Mouse (Mus musculus) lung, embryonic 15.5 days (tissue): Measurements from ENCODE around the gene Gm31571. TPM values are rescaled to one million over a fixed set of nuclear protein-coding genes. Genes with fewer than 3 reads are reported as not detected.
"Not testable (repeated sequence)": the region's sequence is repeated elsewhere in the genome, so short reads cannot be mapped to it uniquely, and the experiment has no call there.

Source experiments
- ATAC-seq: fragments of 200-750 bp; cut with Nextera tagmentation; 2 replicates; pipeline ENCODE4 v1.8.0; 2017; ENCODE audit warnings: moderate number of reproducible peaks, borderline replicate concordance; ENCODE audit not compliant: low FRiP score, low TSS enrichment; ENCODE audit errors: extremely low read depth
- H3K27ac ChIP-seq: fragments of 300-500 bp; sonication (generic); 2 replicates; pipeline ENCODE4 v1.5.1; 2015; ENCODE audit warnings: moderate library complexity, mild to moderate bottlenecking, inconsistent platforms
- H3K27me3 ChIP-seq: fragments of 300-500 bp; sonication (generic); 2 replicates; pipeline ENCODE4 v1.6.1; 2015; ENCODE audit warnings: inconsistent platforms
- H3K36me3 ChIP-seq: fragments of 300-500 bp; sonication (generic); 2 replicates; pipeline ENCODE4 v1.6.1; 2015; ENCODE audit warnings: inconsistent platforms
- H3K4me1 ChIP-seq: fragments of 300-500 bp; sonication (generic); 2 replicates; pipeline ENCODE4 v1.6.1; 2015; ENCODE audit warnings: inconsistent platforms
- H3K4me2 ChIP-seq: fragments of 300-500 bp; sonication (generic); 2 replicates; pipeline ENCODE4 v1.6.1; 2015; ENCODE audit warnings: inconsistent platforms, mild to moderate bottlenecking, moderate library complexity
- H3K4me3 ChIP-seq: fragments of 300-500 bp; sonication (generic); 2 replicates; pipeline ENCODE4 v1.5.1; 2015; ENCODE audit warnings: mild to moderate bottlenecking, inconsistent platforms
- H3K9ac ChIP-seq: fragments of 300-500 bp; sonication (generic); 2 replicates; pipeline ENCODE4 v1.6.1; 2015; ENCODE audit warnings: inconsistent platforms
- H3K9me3 ChIP-seq: fragments of 300-500 bp; sonication (generic); 2 replicates; pipeline ENCODE4 v1.6.1; 2016; ENCODE audit warnings: inconsistent platforms
- WGBS: fragments of 180-500 bp; shearing (Covaris S2); methylation state at CpG from one replicate; pipeline ENCODE4 v1.1.7; 2015; 5-methylcytosine and 5-hydroxymethylcytosine counted together
- polyA plus RNA-seq: library from polyadenylated mRNA; unstranded; fragments of >200 nt; fragmentation: Nextera tagmentation; extraction: Ambion mirVana; gene quantifications from 2 replicates; pipeline ENCODE4 v1.2.1, GENCODE M21; 2015

The Gm31571 gene
- not detected in 2 replicates for polyA plus RNA-seq

- not testable (repeated sequence) for H3K4me3 ChIP-seq, H3K4me2 ChIP-seq, H3K9me3 ChIP-seq, ATAC-seq, H3K27me3 ChIP-seq, H3K36me3 ChIP-seq, H3K27ac ChIP-seq, H3K9ac ChIP-seq, H3K4me1 ChIP-seq
- WGBS, result no CpG with 5 or more reads among the region's 6 CpGs
Measured at GRCm38 (mm10) chrY:22051253-22051652, at the start of gene Gm31571. Gene Gm31571 (minus strand): TSS chrY:22051353.
